Mouse (Mus musculus): ENCODE data around the gene Gpr19. TPM values are rescaled to one million over a fixed set of nuclear protein-coding genes. Genes with fewer than 3 reads are reported as not detected.

Gpr19 gene
- total RNA-seq, 2 experiments from 2014 or later = 24.1 to 24.7 TPM

GRCm38 (mm10) chr6:134924262-134924661, 25.9 kb upstream of the Gpr19 start:
- no peak for DNase-seq (ENCODE audit: low spot score in 2 of 2)

GRCm38 (mm10) chr6:134923670-134924069, 25.3 kb upstream of the Gpr19 start:
- DNase-seq (ENCODE audit: low spot score in 2 of 2) = no peak

- DNase-seq (ENCODE audit: low spot score in 2 of 2) = no peak
Measured at GRCm38 (mm10) chr6:134922511-134923195, 24.3 kb upstream of the Gpr19 start.

GRCm38 (mm10) chr6:134921695-134922510, 23.5 kb upstream of the Gpr19 start:
- no peak for DNase-seq (ENCODE audit: low spot score in 2 of 2)

- DNase-seq (ENCODE audit: low spot score in 2 of 2) = peak; percentile 35 to 40
Measured at GRCm38 (mm10) chr6:134921014-134921694, 22.8 kb upstream of the Gpr19 start.

GRCm38 (mm10) chr6:134920190-134921013, 22.0 kb upstream of the Gpr19 start, which contains the start of gene Cdkn1b:
Cdkn1b (plus strand) TSS chr6:134920401.
- DNase-seq (ENCODE audit: low spot score in 2 of 2) = peak; percentile 93 to 95

GRCm38 (mm10) chr6:134919511-134920189, 21.3 kb upstream of the Gpr19 start:
- DNase-seq (ENCODE audit: low spot score in 2 of 2) = no peak

GRCm38 (mm10) chr6:134918769-134919168, 20.4 kb upstream of the Gpr19 start:
- DNase-seq (ENCODE audit: low spot score in 2 of 2) = no peak

GRCm38 (mm10) chr6:134917087-134917486, 18.7 kb upstream of the Gpr19 start:
- DNase-seq (ENCODE audit: low spot score in 2 of 2) = peak in 1 of 2 experiments; percentile 46

- no peak for DNase-seq (ENCODE audit: low spot score in 2 of 2)
Measured at GRCm38 (mm10) chr6:134916641-134917040, 18.3 kb upstream of the Gpr19 start.

GRCm38 (mm10) chr6:134914523-134914922, 16.1 kb upstream of the Gpr19 start:
- DNase-seq (ENCODE audit: low spot score in 2 of 2) = no peak

GRCm38 (mm10) chr6:134905811-134906210, 7.4 kb upstream of the Gpr19 start:
- DNase-seq (ENCODE audit: low spot score in 2 of 2) = no peak

- no peak for DNase-seq (ENCODE audit: low spot score in 2 of 2)
Measured at GRCm38 (mm10) chr6:134903891-134904884, 5.8 kb upstream of the Gpr19 start.

- DNase-seq (ENCODE audit: low spot score in 2 of 2) = no peak
Measured at GRCm38 (mm10) chr6:134903368-134903767, 5.0 kb upstream of the Gpr19 start.

GRCm38 (mm10) chr6:134897443-134898094, 809 bp downstream of the Gpr19 start:
- DNase-seq (ENCODE audit: low spot score in 2 of 2) = peak; percentile 96 to 98

- DNase-seq (ENCODE audit: low spot score in 2 of 2) = no peak
Measured at GRCm38 (mm10) chr6:134896570-134897436, 1.6 kb downstream of the Gpr19 start.

GRCm38 (mm10) chr6:134890436-134890835, 7.9 kb downstream of the Gpr19 start:
- DNase-seq (ENCODE audit: low spot score in 2 of 2) = no peak

GRCm38 (mm10) chr6:134889763-134890162, 8.6 kb downstream of the Gpr19 start:
- no peak for DNase-seq (ENCODE audit: low spot score in 2 of 2)
